Mouse (Mus musculus): ENCODE measurements around the gene Sdk1. TPM values are rescaled to one million over a fixed set of nuclear protein-coding genes. Genes with fewer than 3 reads are reported as not detected.

Gene Sdk1
- total RNA-seq (2021), result 1 to 10 TPM in 1 of 2 experiments, under 1 TPM in 1; 0.89 to 1.2 TPM
- long read RNA-seq, experiment 1, partial matches to known transcripts, result 1 of 1 reads
- long read RNA-seq, experiment 1, other reads (novel, unspliced or antisense), result 0 of 1 reads
- long read RNA-seq, experiment 2, result 0 reads

DNA sequence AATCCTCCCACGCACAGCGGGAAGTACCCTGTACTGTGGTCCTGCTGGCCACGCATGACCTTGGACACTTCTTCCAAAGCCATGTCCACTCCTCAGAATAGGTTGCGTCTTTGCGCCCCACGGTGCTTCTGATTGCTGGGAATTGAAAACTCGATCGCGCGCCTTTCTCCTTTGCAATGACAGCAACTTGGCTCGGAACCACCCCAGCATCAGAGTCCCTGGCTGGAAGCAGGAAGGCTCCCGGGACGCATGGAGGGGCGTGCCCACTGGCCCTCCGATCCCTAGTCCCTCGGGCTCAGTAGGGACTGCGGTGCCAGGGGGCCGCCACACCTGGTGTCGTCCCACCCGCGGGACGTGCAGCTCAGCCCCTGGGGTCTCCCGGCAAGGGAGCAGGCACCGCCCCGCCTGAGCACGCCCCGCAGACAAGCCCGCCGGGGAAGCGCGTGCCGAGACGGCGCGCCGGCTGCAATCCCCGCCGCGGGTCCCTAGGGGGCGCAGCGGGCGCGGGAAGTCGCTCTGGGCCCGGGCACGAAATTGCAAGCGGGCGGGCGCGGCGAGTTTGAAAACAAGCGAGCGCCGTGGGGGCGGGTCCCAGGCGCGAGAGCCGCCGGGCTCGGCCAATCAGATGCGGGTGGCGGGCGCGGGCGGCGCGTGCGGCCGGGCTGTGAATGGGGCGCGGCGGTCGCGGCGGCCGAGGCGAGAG, at the start of gene Sdk1:
Gene Sdk1 (plus strand): TSS at position 650 of the 703 bp plus-strand sequence.
- DNase-seq (ENCODE audit: low spot score), result peak; percentile 90

DNA sequence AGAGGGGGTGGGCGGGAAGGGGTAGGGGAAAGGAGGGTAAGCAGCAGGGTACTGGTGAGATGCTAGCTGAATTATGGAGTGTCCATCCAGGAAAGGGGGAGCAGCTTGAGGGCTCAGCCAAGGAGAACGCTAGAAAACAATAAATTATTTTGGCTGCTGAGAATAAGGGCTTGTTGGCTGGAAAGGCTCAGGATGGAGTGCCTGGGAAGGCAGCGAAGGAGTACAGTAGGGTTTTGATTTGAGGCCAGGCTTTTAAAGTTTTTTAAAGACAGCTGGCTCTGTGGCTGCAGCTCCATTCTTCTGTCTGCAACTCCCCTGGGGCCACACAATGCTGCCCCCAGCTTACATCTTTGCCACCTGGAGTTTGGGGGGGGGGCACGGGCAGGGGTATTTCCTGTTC, 44.0 kb upstream of the Sdk1 start:
- DNase-seq (ENCODE audit: low spot score), result no peak

DNA sequence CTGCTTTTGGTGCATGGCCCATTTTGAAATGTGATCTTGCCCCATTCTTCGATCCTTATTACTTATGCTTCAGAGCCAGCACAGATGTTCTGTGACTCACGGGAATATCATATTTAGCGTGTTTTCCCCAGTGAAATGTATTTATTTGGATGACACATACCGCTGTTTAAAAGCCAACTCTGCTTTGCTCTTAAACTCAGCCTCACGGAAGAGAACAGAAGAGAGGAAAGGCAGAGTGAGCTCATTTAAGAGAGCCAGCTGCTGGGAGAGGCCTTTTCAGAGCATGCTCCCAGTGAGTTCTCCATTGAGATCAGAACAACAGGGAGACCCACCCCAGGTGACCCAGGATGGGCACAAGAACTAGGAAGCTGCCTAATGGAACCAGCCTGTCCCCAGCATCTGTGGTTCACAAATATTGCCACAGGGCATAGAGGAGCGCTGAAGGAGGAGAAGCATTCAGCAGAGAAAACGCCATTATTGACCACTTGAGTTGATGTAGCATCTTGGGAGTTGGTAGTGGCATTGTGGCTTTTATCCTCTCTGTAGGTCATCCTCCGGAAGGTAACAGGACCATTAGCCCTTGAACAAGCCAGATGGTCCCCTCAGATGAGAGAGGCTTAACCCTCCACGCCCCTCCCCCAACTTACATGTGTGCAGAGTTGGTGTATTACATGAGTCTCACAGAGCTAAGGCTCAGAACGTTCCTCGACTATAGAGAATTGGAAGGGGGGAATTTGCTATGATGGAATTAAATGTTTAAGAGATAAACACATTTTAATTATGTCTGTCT, 38.8 kb upstream of the Sdk1 start:
- peak; percentile 46 for DNase-seq (ENCODE audit: low spot score)

DNA sequence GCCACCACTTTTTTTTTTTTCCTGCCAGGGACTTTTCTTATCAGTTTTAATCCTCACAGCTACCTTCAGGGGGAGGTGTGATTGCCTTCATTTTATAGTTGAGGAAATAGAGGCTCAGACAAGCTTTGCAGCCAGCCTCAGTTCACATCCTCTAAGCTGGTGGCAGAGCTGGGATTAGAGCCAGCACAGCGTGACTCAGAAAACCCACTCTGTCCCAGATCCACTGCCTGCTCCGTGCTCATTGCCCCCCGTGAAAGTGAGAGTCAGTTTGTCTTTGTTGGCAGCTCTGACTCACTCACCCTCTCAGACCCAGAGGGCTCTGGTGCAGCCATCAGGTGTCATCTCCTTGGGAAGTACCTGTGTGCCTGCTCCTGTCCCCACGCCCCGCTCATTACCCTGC, 34.2 kb upstream of the Sdk1 start:
- no peak for DNase-seq (ENCODE audit: low spot score)

DNA sequence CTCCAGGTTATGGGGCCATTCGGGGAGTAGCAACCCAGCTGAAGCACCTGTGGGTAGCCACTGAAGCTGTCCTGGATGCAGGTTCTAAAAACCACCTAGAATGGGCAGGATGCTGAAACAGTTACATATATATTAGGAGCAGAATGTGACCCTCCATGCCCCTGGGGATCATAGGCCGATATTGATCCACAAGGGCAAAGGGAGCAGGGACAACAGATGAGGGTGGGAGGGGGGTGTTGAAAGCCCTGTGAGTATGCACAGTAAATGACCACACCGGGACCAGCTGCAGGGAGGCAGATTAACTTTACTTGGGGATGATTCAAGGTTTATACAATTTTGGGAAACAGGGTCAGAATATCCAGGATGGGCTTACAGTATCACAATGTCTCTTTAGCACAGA, 16.0 kb upstream of the Sdk1 start:
- DNase-seq (ENCODE audit: low spot score), result no peak

DNA sequence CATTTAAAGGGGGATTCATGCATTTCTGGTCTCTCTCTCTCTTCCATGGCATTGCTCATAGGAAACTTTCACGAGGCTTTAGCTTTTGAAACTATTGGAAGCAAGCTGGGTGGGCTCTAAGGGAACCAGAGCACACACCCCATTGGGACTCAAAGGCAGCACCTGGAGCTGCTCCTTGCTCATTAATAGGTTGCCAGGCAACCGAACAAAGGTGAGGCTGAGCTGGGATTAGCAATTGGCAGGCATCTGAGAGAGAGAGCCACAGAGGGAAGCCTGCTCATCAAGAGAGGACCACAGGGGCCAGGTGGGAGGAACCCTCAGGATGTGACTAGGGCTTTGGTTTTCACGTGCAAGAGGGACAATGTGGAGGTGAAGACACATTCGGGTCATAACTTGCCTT, 7.0 kb upstream of the Sdk1 start:
- DNase-seq (ENCODE audit: low spot score), result no peak

DNA sequence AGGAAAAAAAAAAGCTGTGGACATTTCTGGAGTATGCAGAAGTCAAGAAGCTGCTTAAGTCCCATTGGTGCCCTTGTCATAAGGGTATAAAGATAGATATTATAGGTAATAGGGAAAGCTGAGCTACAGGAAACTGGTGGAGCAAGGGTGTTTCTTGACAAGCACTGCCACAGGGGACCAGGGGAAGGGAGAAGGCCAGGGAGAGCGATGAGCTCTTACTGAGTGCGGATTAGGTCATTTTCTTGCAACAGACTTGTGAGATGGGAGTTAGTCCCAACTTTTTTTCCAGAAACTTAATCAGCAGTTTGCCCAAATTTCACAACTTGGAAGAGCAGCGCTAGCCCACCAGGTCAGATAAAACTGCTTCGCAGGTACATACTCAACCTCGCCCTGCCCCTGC, 1.9 kb upstream of the Sdk1 start:
- DNase-seq (ENCODE audit: low spot score), result peak; percentile 43

DNA sequence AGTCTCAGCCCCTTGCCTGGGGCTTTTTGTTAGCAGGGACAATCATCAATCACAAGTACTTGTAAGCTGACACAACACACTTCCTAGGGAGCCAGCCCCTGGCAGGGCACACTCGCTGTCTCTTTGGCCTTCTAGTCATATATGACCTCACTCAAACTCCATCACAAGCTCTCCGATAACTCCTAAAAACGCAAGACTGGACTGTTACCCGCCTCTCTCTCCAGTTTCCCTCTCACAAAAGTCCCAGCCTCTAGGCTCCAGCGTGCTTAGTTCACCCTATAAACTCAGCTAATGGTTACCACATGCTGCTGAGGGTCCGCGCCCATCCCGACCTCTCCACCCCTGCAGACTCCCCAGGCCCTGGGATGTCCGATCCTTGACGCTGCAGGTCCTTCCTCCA, 849 bp upstream of the Sdk1 start:
- no peak for DNase-seq (ENCODE audit: low spot score)

DNA sequence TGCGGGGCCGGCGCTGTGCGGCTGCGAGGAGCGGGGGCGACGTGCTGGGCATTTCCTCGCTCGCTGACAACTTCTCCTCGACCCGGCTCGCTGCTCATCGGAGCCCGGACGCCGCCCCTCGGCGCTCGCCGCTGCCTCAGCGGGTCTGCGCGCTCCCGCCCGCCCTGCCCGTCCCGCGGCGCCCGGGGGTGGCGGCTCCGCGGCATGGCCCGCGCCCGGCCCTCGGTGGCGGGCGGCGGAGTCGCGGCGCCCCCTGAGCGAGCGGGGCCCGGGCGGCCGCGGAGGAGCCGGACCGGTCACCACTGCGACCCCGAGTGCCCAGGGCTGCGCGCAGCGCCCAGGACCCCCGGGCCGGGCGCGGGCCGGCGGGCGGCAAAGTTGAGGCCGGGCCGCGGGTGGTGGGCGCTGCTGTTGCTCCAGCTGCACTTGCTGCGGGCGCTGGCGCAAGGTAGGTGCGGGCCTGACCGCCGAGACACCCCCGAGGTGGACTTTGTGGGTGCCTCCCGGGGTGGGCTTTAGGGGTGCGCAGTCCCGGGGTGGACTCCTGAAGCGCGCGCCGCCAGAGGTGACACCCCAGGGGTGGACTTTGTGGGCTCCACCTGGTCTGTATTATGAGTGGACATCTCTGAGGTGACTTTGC, 475 bp downstream of the Sdk1 start:
- no peak for DNase-seq (ENCODE audit: low spot score)

DNA sequence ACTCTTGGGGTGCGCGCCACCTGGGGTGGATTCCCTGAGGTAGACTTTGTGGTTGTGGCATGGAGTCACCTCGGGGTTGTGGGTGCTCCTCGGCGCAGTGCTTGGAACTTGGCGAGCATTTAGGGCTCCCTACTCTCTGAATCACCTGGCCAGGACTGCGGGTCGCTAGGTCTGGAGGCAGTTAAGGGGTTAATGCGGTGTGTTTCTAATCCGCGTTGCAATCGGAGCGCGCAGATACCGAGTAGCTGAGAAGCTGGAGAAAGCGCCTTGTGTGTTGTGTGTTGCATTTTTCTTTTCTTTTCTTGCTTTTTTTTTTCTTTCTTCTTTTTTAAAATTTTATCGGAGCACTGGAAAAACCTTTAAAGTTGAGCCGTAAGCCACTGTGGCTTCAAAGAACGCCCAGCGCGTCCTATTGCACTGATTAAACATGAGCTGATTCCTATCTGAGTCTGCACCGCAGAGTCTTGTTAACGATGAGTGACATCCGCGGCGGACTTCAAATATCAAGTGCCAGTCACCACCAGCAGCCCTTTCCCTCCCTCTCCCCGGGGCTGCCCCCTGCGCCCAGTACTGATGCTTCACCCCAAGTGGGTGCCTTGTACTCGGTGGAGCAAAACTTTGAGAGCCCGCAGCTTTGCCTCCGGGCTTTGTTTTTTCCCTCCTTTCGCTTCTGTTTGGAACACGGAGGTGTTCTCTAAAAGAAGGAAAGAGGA, 2.1 kb downstream of the Sdk1 start:
- DNase-seq (ENCODE audit: low spot score), result no peak

DNA sequence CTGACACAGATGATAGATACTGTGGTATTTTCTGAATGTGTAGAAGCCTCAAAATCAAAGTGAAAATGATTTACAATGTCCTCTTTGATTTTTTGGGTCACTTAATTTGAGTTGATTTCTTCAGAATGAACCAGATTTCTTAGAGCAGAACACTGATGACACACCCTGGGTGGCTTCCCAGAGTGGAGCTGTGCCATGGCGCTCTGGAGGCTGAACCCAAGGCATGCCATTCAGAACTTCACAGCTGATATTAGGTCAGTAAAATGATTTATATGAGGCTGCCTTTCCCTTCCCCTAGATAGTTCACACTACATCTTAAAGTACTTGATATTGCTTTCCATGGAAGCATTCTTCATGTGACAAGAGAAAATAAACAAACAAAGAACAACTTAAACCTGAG, 23.0 kb downstream of the Sdk1 start:
- DNase-seq (ENCODE audit: low spot score), result peak; percentile 4

DNA sequence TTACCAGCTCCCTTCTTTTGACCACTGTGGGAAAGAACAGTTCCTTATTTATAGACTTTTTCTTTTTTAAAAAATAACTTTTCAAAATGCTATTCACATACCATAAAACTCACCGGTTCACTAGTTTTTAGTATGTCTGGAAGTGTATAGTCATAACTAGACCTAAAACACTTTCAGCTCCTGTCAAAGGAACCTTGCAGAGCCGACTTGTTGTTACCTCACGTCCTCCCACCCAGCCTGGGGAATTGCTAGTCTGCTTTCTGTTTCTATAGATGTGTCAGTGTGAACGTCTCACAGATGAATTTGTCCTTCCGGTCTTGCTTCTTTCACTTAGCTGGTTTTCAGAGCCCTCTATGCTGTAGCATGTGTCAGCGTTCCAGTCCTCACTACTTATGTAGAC, 35.8 kb downstream of the Sdk1 start:
- no peak for DNase-seq (ENCODE audit: low spot score)

DNA sequence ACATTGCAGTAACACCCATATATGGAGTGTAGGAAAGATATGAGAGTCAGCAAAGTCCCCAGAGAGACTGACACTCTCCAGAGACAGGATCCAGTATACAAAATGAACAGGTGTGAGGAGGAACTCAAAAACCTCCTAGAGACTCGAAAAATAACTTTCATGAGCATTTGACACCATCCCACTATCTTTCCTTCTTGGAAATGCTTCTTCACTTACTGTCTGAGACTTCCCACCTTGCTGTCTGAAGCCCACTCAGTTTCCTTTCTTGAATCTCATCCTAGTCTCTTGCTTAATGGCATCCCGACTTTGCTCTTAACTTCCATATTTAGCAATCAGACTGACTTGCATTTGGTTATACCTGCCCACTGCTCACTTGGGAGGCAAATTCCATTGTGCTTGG, 40.5 kb downstream of the Sdk1 start:
- no peak for DNase-seq (ENCODE audit: low spot score)

DNA sequence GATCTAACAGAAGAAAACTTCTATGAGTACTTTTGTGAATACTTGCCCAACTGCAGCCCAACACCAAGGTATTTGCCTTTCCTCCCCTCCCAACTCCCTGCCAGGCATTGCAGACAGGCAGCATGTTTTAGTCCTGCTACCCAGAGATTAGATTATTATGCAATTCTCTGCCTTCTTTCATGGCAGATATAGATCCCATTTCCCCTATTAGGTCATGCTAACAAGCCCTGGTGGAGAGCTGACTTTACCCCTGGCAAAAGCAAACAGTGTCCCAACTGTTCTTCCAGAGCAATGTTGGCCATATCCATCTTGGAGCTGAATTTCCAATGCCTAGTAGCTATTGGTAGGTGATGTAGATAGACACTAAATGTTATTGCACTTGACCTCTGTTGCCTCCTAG, 48.3 kb downstream of the Sdk1 start:
- DNase-seq (ENCODE audit: low spot score), result no peak

DNA sequence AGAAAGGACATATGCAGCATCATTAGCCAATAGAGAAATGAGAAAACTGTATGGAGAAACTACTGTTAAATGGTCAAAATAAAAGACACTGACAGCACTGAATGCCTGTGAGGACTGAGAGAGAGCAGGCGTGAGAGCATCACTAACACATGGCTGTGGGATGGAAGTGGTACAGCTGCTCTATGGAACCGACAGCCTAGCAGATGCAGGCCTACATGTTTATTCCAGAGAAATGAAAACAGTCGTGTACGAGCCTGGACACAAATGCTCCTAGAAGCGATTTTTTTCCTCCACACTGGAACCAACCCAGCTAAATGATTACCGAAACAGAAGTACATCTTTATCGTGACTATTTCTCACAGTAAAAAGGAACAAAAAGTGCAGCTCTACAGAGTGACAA, 54.0 kb downstream of the Sdk1 start:
- DNase-seq (ENCODE audit: low spot score), result no peak

DNA sequence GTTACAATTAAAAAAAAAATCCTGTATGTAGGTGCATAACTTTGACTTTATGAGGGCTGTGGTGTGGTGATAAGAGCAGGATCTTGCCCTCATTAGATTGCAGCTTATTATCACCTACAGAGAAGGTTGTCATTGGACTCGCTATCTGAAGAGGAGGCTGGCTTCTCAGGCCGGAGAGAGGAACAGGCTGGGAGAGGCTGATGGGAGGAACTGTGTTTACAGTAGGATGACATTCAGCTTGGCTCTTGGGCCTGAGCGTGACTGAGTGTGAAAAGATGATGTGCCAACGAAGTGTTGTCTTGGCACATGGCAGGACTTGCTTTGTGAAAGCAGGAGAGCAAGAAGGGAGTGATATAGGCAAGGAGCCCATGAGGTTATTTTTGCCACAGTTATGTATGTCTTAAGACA, 61.0 kb downstream of the Sdk1 start:
- no peak for DNase-seq (ENCODE audit: low spot score)

DNA sequence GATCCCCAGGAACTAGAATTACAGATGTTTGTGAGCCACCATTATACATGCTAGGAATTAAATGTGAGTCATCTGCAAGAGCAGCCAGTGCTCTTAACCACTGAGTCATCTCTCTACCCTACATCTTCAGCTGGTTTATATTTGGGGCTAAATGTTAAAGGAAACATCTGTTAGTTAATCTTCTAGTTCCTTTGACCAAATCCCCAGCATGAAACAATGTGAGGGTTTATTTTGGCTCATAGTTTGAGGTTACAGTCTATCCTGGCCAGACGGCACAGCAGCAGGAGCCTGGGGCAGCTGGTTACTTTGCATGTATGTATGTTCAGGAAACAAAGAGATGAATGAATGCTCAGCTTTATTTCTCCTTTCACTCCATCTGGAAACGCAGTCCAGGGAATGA, 62.5 kb downstream of the Sdk1 start:
- no peak for DNase-seq (ENCODE audit: low spot score)

DNA sequence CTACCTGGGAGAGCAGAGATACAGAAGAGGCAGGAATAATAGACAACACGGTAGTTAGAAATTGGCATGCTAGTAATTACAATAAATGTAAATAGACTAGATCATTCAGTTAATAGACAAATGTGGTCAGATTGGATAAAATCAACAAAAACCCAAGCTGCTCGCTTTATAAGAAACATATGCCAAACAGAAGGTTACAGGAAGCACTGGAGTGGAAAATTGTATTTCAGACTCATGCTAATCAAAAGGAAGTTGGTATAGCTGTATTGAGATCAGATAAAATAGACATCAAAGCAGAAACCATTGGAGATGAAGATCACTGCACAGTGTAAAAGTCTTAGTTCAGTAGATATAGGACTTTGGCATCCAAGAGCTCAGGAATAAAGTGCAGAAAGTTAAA, 63.4 kb downstream of the Sdk1 start:
- DNase-seq (ENCODE audit: low spot score), result no peak

DNA sequence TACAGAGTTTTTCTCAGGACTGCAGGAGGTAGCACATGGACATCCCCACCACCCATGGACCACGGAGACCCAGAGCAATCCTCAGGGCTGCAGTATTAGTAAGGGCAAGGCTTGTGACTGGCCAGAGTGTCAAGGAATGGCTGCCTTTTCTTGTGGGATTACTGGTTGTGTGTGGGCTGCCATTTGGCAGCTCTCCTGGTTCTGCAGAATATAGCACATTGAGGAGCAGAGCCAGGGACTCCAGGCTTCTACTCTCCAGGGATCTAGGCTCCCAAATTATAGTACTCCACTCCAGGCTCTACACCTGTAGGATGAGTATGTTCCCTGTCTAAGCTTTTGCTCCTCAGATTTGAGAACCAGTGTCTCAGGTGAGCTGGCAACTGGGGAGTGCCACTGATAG, 69.4 kb downstream of the Sdk1 start:
- no peak for DNase-seq (ENCODE audit: low spot score)

DNA sequence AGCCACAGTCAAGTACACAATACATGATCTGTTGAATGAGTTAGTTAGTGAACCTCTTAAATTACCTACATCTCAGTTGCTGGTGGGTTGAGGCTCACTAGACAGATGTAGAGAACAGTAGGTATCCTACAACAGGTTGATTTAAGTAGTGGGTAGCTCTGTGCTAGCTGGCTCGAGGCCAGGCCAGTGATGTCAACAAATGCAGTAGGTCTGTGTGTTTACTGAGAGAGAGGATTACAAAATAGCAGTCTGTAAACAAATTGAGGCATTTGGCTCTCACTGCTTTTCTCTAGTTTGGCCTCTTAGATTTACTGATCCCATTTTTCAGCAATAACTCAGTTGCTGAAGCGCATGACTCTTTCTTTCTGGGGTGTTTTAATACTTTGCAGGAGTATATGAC, 70.5 kb downstream of the Sdk1 start:
- no peak for DNase-seq (ENCODE audit: low spot score)

DNA sequence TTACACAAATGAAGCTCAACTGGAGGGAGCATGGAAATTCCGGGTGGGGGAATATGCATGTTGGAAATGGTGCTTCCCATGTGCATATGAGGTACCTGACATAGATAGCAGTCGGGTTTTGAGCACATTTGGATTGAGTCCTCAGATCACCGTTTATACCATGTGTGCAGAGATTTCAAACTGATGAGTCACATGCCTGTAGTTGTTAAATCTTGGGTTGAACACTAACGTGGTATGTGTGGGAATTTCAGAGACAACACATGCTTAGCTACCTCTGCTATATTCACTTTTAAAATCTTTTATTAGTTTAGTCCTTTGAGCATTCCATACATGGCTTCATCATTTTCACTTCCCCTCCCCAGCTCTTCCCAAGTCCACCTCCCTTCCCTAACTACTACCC, 71.0 kb downstream of the Sdk1 start:
- no peak for DNase-seq (ENCODE audit: low spot score)

DNA sequence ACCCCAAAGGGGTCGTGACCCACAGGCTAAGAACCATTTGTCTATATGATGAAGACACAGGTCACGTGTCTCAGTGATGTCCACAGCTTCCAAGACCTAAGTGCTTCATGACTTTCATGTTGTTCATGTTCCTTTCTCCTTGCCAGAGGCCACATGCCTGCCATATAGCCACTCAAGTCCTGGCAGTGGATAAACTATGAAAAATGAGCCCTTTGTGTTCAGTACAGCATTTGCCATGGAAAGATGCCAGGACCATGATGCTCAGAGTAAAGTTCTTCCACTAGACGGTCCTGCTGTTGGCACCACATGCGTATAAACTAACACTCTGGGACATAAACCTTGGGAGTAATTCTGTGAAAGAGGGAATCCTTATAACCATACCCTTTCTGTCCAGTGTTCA, 75.8 kb downstream of the Sdk1 start:
- DNase-seq (ENCODE audit: low spot score), result no peak
